Mouse (Mus musculus) myocyte (in vitro differentiated cells): ENCODE results near the gene Cadm2. TPM values are rescaled to one million over a fixed set of nuclear protein-coding genes. Genes with fewer than 3 reads are reported as not detected.

Experiments
- H3K27me3 ChIP-seq: one replicate; pipeline ENCODE4 v1.6.1; 2011; ENCODE audit not compliant: control insufficient read depth, insufficient read depth, insufficient read length
- H3K36me3 ChIP-seq: one replicate; pipeline ENCODE4 v1.6.1; 2011; ENCODE audit not compliant: control insufficient read depth, insufficient read depth
- H3K4me2 ChIP-seq: one replicate; pipeline ENCODE4 v1.6.1; 2011; ENCODE audit warnings: low read depth, control low read depth
- H3K4me3 ChIP-seq: one replicate; pipeline ENCODE4 v1.5.1; 2011; ENCODE audit warnings: mild to moderate bottlenecking, control low read depth, moderate library complexity
- H3K79me2 ChIP-seq: one replicate; pipeline ENCODE4 v1.6.1; 2011; ENCODE audit not compliant: control insufficient read depth, insufficient read depth
- H3ac ChIP-seq: one replicate; pipeline ENCODE4 v1.6.1; 2011; ENCODE audit not compliant: control insufficient read depth, insufficient read length
- CEBPB ChIP-seq: IDR thresholded peaks from 2 replicates; pipeline ENCODE4 v1.6.1; 2011; ENCODE audit warnings: mild to moderate bottlenecking, moderate library complexity; ENCODE audit not compliant: poor library complexity, insufficient read depth, severe bottlenecking
- E2F4 ChIP-seq: IDR thresholded peaks from one replicate; pipeline ENCODE4 v1.6.1; 2011; ENCODE audit warnings: mild to moderate bottlenecking, control low read depth, moderate library complexity; ENCODE audit not compliant: insufficient read depth
- MAX ChIP-seq: IDR thresholded peaks from one replicate; pipeline ENCODE4 v1.6.1; 2011; ENCODE audit warnings: low read depth, mild to moderate bottlenecking, control low read depth
- MYOD1 ChIP-seq, 3 experiments: IDR thresholded peaks; one replicate each; pipeline ENCODE4 v1.6.1; 2011; ENCODE audit warnings: control low read depth in 2 of 3, low read depth in 2 of 3, mild to moderate bottlenecking in 2 of 3, moderate library complexity in 1 of 3; ENCODE audit not compliant: insufficient read length in 2 of 3, control insufficient read depth in 1 of 3
- MYOG ChIP-seq, 3 experiments: IDR thresholded peaks; one replicate each; pipeline ENCODE4 v1.6.1; 2011; ENCODE audit warnings: control low read depth in 2 of 3, low read depth in 2 of 3, mild to moderate bottlenecking in 2 of 3; ENCODE audit not compliant: insufficient read length in 2 of 3, control insufficient read depth in 1 of 3, insufficient read depth in 1 of 3
- POLR2A ChIP-seq: IDR thresholded peaks from one replicate; pipeline ENCODE4 v1.6.1; 2011; ENCODE audit warnings: low read depth, mild to moderate bottlenecking, control low read depth, moderate library complexity; ENCODE audit not compliant: insufficient read length
- POLR2AphosphoS2 ChIP-seq: IDR thresholded peaks from one replicate; pipeline ENCODE4 v1.6.1; 2011; ENCODE audit warnings: low read depth, control low read depth; ENCODE audit not compliant: insufficient read length
- REST ChIP-seq: IDR thresholded peaks from one replicate; pipeline ENCODE4 v1.6.1; 2011; ENCODE audit warnings: mild to moderate bottlenecking, control low read depth, moderate library complexity; ENCODE audit not compliant: insufficient read depth, insufficient read length
- SRF ChIP-seq: IDR thresholded peaks from one replicate; pipeline ENCODE4 v1.6.1; 2011; ENCODE audit warnings: low read depth; ENCODE audit not compliant: control insufficient read depth, insufficient read length
- TCF12 ChIP-seq: IDR thresholded peaks from one replicate; pipeline ENCODE4 v1.6.1; 2011; ENCODE audit warnings: mild to moderate bottlenecking, control low read depth; ENCODE audit not compliant: poor library complexity, insufficient read depth, severe bottlenecking
- TCF3 ChIP-seq: IDR thresholded peaks from one replicate; pipeline ENCODE4 v1.6.1; 2011; ENCODE audit warnings: low read depth, control low read depth; ENCODE audit not compliant: insufficient read length
- USF1 ChIP-seq: IDR thresholded peaks from one replicate; pipeline ENCODE4 v1.6.1; 2011; ENCODE audit warnings: low read depth, mild to moderate bottlenecking, control low read depth, moderate library complexity
- polyA plus RNA-seq: library from polyadenylated mRNA; unstranded; fragments of >200 nt; fragmentation: generic; extraction: Trizol; gene quantifications from one replicate; pipeline ENCODE4 v1.2.1, GENCODE M21; 2012; ENCODE audit warnings: missing spikeins

The Cadm2 gene
- polyA plus RNA-seq, 1 experiment = 0.01 TPM

DNA sequence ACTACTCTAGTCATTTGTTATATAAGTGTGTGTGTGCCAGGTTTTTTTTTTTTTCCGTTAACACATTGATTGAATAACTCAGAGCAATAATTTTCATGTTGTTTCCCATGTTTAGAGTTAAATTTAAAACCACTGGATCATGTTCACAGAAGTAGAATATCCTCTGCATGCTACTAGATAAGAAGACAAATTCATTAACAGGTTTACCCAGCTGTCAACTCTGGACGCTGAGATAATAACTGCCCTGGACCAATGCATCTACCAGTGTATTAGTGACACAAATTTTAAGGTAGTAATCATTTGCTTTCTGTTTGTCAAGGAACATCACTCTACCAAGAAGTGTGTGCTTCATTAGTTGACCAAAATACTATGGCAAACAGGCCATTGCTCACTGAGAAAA is 253.0 kb downstream of the Cadm2 start:
- no peaks in the 10 kb centered on the region for H3K27me3 ChIP-seq
- H3ac ChIP-seq = no peak overlapping the region
- H3K79me2 ChIP-seq = no peaks in the 10 kb centered on the region
- H3K36me3 ChIP-seq = no peaks in the 10 kb centered on the region
- no peak overlapping the region for H3K4me2 ChIP-seq
- H3K4me3 ChIP-seq = no peak overlapping the region
- TF ChIP-seq POLR2AphosphoS2 = no peak
- TF ChIP-seq SRF = no peak
- TF ChIP-seq MYOD1 (IDR thresholded peaks at IDR 0.05; ENCODE audit: control insufficient read depth in 1 of 3, insufficient read length in 2 of 3, low read depth in 2 of 3) = no peak
- no peak for TF ChIP-seq E2F4
- no peak for TF ChIP-seq CEBPB
- no peak for TF ChIP-seq POLR2A
- TF ChIP-seq TCF12 = no peak
- no peak for TF ChIP-seq REST
- no peak for TF ChIP-seq TCF3
- no peak for TF ChIP-seq USF1
- TF ChIP-seq MYOG (IDR thresholded peaks at IDR 0.05; ENCODE audit: control insufficient read depth in 1 of 3, insufficient read depth in 1 of 3, insufficient read length in 2 of 3, low read depth in 2 of 3) = no peak
- TF ChIP-seq MAX = no peak

DNA sequence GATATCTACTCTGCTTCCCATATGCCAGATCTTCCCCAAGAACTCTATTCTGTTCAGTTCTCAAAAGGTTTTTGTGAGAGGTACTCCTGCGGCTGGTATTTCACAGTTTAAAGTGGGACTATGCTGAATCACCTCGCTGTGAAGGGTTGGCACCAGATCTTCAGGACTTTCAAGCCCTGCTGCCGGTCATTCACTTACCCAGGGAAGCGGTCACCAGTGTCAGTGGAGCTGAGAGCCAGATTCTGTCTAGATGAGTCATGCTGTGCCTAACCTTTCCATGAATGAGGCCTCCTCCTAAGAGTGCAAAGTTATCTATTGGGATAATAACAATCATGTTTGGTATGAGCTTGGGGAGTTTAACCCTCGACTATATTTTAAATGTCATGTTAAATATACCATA is 272.7 kb downstream of the Cadm2 start:
- H3K36me3 ChIP-seq = no peaks in the 10 kb centered on the region
- H3K79me2 ChIP-seq = no peaks in the 10 kb centered on the region
- H3K4me2 ChIP-seq = no peak overlapping the region
- TF ChIP-seq SRF (no peak), USF1 (no peak), REST (no peak), POLR2A (no peak), TCF12 (no peak), E2F4 (no peak), CEBPB (no peak)
- no peak overlapping the region for H3ac ChIP-seq
- no peak overlapping the region for H3K4me3 ChIP-seq
- H3K27me3 ChIP-seq = no peaks in the 10 kb centered on the region

DNA sequence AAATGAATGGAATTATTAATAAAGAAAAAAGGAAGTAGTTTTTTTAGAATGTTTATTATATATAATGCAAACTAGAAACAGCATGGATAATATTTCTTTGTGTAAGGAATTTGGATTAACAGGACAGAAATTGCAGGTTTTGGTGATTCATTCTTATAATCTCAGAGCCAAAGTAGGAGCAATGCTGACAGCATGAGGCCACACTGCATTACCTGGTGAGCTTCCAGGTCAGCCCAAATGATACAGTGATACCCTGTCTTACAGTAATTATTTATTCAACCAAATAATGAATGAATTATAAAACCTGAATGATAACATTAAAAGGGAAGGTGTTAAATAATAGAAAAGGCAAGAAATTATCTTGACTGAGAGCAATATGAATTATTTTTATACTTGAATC is 273.1 kb downstream of the Cadm2 start:
- Histone ChIP-seq H3K27me3 (no peaks in the 10 kb centered on the region), H3K79me2 (no peaks in the 10 kb centered on the region), H3K4me3 (no peak overlapping the region), H3K4me2 (no peak overlapping the region), H3ac (no peak overlapping the region), H3K36me3 (no peaks in the 10 kb centered on the region)
- TF ChIP-seq E2F4 = no peak

DNA sequence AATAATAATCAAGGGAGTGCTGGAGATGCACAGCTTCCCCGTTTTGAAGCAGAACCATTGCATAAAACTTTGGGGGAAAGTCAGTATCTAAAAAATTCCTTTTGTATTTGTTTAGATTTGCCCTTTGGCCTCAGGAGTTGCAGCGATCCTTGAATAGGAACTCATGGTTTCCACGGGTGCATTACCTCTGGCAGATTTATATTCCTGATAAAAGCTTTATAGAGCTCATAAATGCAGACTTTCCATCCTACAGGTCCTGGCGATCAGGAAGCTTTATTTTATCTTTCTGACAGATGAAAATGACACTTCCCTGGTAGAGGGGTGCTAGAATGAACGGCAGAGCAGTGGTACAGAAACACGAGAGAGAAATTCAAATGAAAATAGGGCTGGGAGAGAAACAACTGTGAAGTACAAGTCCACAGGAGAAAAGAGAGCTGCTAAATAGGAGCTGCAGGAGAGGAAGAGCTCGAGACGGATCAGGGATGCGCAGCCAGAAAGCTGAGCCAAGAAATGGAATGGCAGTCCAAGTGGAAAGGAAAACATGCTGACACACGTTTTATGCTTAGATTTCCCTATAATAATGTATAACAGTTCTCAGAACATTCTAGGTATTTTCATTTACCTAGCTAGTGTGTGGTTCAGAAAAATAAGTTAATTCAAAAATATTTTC is 274.0 kb downstream of the Cadm2 start:
- no peaks in the 10 kb centered on the region for H3K79me2 ChIP-seq
- H3K4me2 ChIP-seq = no peak overlapping the region
- H3ac ChIP-seq = no peak overlapping the region
- H3K4me3 ChIP-seq = no peak overlapping the region
- no peaks in the 10 kb centered on the region for H3K36me3 ChIP-seq
- TF ChIP-seq MYOG (IDR thresholded peaks at IDR 0.05; ENCODE audit: control insufficient read depth in 1 of 3, insufficient read depth in 1 of 3, insufficient read length in 2 of 3, low read depth in 2 of 3) = no peak
- no peaks in the 10 kb centered on the region for H3K27me3 ChIP-seq

DNA sequence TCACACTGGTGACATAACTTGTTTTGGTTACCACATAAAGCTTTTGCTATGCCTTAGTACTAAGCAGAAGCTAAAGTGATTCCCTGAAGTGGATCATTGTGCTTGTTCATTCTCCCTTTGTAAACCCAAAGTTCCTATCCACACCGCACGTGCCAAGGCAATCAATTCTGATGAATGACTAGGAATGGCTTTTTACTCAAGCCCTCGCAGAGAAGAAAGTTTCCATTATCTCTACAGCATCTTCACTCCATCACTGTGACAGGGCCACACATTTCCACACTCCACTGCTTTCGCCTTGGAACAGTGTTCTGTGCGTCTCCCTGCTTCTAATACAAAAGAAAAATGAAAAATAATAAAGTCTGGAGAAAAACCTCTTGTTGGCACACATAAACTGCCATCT is 276.5 kb downstream of the Cadm2 start:
- no peaks in the 10 kb centered on the region for H3K36me3 ChIP-seq
- H3K4me2 ChIP-seq = no peak overlapping the region
- H3K79me2 ChIP-seq = no peaks in the 10 kb centered on the region
- TF ChIP-seq POLR2A = no peak
- no peak for TF ChIP-seq MAX
- TF ChIP-seq POLR2AphosphoS2 = no peak
- no peak for TF ChIP-seq REST
- TF ChIP-seq USF1 = no peak
- no peak for TF ChIP-seq MYOD1 (IDR thresholded peaks at IDR 0.05; ENCODE audit: control insufficient read depth in 1 of 3, insufficient read length in 2 of 3, low read depth in 2 of 3)
- no peak for TF ChIP-seq TCF12
- no peak for TF ChIP-seq CEBPB
- TF ChIP-seq MYOG (IDR thresholded peaks at IDR 0.05; ENCODE audit: control insufficient read depth in 1 of 3, insufficient read depth in 1 of 3, insufficient read length in 2 of 3, low read depth in 2 of 3) = no peak
- TF ChIP-seq TCF3 = no peak
- TF ChIP-seq E2F4 = no peak
- no peak overlapping the region for H3ac ChIP-seq
- no peak overlapping the region for H3K4me3 ChIP-seq
- no peaks in the 10 kb centered on the region for H3K27me3 ChIP-seq

DNA sequence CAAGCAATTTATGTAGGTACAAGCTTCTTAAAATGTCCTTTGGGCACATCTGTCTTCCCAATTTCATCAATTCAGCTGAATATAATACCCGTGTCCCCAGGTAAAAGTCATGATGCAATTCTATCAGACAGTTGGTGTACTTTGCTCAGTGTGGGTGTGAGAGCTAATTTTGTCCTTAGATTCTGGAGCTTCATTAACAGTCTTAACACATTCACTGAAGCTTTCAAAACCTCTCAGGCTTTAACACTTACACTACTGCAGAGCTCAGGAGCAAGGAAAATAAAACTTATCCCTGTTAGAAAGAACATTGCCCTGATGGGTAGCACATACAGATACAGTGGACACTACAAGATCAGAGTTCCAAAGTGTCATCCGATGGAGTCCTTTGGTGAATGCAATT is 309.7 kb downstream of the Cadm2 start:
- no peaks in the 10 kb centered on the region for H3K27me3 ChIP-seq
- no peak overlapping the region for H3K4me2 ChIP-seq
- H3ac ChIP-seq = no peak overlapping the region
- no peaks in the 10 kb centered on the region for H3K79me2 ChIP-seq
- no peak overlapping the region for H3K4me3 ChIP-seq
- H3K36me3 ChIP-seq = no peaks in the 10 kb centered on the region
- TF ChIP-seq POLR2A = no peak
- no peak for TF ChIP-seq MAX
- no peak for TF ChIP-seq TCF12
- TF ChIP-seq E2F4 = no peak
- TF ChIP-seq POLR2AphosphoS2 = no peak
